Mouse (Mus musculus) ovary, adult 10 weeks (tissue): ENCODE results near the gene Ubd. TPM values are rescaled to one million over a fixed set of nuclear protein-coding genes. Genes with fewer than 3 reads are reported as not detected.

Source experiments
- polyA plus RNA-seq: library from polyadenylated mRNA; stranded (reverse); fragments of 350-450 nt; fragmentation: Illumina TruSeq; extraction: RNeasy Lipid Tissue Mini Kit (QIAGEN cat#74804); gene quantifications from one replicate; pipeline ENCODE4 v1.2.3, GENCODE M21; 2014

The Ubd gene
- not detected for polyA plus RNA-seq

DNA sequence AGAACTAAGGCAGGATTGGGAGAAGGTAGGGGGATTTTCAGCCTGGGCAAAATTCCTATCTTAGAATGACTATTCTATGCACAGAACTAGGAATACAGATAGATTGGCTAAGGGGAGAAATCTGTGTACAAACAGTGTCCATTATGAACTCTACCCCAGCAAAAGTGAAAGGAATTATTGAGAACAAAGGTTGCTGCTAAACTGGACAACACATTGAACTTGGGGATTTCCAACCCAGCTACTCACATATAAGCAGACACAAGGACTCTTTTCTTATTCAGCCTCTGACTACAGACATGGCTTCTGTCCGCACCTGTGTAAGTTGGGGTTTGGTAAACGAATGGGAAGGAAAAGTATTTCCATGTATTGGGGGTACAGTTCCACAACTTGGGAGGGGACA is at the start of gene Ubd:
Gene Ubd, plus strand, starts transcription at position 237 of the 400 bp plus-strand sequence.

DNA sequence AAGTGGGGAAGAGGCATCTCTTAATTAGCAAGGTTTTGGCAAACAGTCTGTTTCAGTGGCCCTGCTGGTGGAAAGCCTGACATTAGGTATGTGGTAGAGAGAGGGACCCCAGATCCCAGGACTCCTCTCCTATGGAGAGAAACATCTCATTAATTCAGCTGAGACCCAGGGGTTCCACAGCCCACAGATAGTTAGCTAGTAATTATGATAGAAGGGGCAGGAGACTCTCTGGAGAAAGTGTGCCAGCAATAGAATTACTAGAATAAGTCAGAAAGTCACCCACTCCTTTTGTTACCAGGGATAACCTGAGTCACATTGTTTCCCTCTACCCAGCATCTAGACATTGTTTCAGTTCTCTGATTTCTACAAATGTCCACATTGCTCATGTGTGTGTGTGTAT is 32.3 kb upstream of the Ubd start, which contains the start of gene Olfr93:
Gene Olfr93, minus strand, starts transcription at position 101 of the 400 bp plus-strand sequence.

DNA sequence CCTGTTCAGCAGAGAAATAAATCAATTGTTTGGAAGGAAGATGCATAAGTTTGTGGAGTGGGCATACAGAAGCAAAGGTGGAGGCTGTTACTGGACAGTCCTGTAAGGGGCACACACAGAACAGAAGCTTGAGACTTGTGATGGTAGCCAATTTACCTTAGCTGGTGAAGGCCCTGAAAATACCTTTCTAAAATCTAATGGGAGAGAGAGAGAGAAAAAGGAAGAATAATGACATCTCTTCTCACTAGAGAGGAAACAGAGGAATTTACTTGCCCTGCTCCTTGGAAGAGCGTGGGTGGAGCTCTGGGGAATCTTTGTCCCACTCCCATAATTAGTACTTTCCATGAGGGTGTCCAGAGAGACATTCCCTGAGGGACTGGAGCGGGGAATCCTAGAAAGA is 7.2 kb downstream of the Ubd start, which contains the start of gene Olfr94:
Gene Olfr94, minus strand, starts transcription at position 101 of the 400 bp plus-strand sequence.

DNA sequence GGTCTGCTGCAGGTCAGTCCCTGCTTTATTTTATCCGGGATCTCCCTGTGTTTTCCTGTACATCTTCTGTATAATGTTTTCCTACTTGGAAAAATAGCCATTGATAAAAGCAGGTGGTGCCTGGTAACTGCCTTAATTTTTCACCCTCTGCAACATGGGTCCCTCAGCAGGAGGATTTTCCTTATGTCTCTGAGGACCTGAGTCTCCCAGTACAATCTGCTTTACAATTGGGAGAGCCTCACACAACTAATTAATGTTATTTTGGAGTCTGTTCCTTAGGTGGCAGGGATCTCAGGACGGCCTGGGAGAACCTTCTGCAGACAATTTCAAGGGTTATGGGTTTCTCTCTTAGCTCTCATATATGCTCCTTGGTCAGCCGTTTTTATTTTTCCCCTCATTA is 19.3 kb downstream of the Ubd start, which contains the start of gene Olfr95:
Gene Olfr95, minus strand, starts transcription at position 101 of the 400 bp plus-strand sequence.

DNA sequence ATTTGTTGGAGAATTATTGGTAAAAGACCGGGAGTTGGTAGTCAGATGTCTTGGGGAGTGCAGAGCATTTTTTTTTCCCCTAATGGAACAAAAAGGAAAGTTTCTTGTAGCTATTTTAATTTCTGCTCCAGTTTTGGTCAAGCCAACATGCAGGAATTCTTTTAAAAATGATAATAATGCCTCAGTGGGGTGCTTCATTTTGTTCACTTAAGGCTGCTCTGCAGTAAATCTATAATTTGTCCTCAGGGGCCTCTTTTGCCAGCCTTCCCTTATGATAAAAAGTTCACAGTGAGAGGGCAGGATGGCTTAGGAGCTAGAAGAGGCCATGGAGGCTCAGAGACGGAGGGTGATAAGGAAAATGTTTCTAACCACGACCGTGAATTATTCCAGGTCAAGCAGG is 26.2 kb downstream of the Ubd start, which contains the start of gene Olfr96:
Gene Olfr96, plus strand, starts transcription at position 301 of the 400 bp plus-strand sequence.

DNA sequence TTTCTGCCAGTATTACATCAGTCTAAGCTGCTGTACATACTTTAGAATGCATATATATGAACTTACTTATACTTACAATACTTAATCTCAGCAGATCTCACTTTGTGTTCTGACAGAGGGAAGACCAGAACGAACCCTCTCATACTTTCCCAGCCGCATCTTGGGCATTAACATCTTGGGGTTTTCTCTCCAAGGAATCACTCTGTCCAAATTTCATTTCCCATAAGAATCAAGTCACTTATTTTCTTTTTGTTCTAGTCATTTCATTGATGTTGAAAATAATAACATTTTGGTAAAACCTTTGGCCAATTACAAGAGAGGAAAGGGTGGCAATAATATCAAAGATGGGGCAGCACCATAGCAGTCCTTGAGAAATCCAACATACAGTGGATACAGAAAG is 43.5 kb downstream of the Ubd start, which contains the start of gene Olfr97:
Gene Olfr97, minus strand, starts transcription at position 101 of the 400 bp plus-strand sequence.

Other genes with a start within 250 kb of the Ubd start
- 5.5 TPM for gene Ppp1r11, start 242.2 kb upstream of the Ubd start, polyA plus RNA-seq
- gene Znrd1, start 235.3 kb upstream of the Ubd start, polyA plus RNA-seq, result 21.8 TPM
- gene Znrd1as, start 235.3 kb upstream of the Ubd start, polyA plus RNA-seq, result 19.0 TPM
- gene 2410137M14Rik, start 212.7 kb upstream of the Ubd start, polyA plus RNA-seq, result not detected
- not detected for gene H2-M5, start 204.4 kb upstream of the Ubd start, polyA plus RNA-seq
- 39.5 TPM for gene Zfp57, start 192.7 kb upstream of the Ubd start, polyA plus RNA-seq
- gene Mog, start 170.5 kb upstream of the Ubd start, polyA plus RNA-seq, result not detected
- 33.8 TPM for gene Gabbr1, start 147.9 kb upstream of the Ubd start, polyA plus RNA-seq
- not detected for gene Olfr90, start 105.4 kb upstream of the Ubd start, polyA plus RNA-seq
- gene Olfr91, start 95.6 kb upstream of the Ubd start, polyA plus RNA-seq, result not detected
- gene Olfr92, start 73.8 kb upstream of the Ubd start, polyA plus RNA-seq, result not detected
- gene Olfr93, start 32.4 kb upstream of the Ubd start, polyA plus RNA-seq, result not detected
- gene Olfr94, start 7.1 kb downstream of the Ubd start, polyA plus RNA-seq, result not detected
- not detected for gene Olfr95, start 19.2 kb downstream of the Ubd start, polyA plus RNA-seq
- not detected for gene Olfr96, start 26.3 kb downstream of the Ubd start, polyA plus RNA-seq
- not detected for gene Olfr97, start 43.4 kb downstream of the Ubd start, polyA plus RNA-seq
- not detected for gene Olfr98, start 69.9 kb downstream of the Ubd start, polyA plus RNA-seq
- gene H2-M3, start 76.3 kb downstream of the Ubd start, polyA plus RNA-seq, result 3.9 TPM
- gene Olfr99, start 89.6 kb downstream of the Ubd start, polyA plus RNA-seq, result not detected
- gene Olfr101, start 110.4 kb downstream of the Ubd start, polyA plus RNA-seq, result not detected
- gene Olfr102, start 123.2 kb downstream of the Ubd start, polyA plus RNA-seq, result not detected
- gene Olfr103, start 145.8 kb downstream of the Ubd start, polyA plus RNA-seq, result not detected
- gene Olfr104-ps, start 165.7 kb downstream of the Ubd start, polyA plus RNA-seq, result not detected
- gene Olfr105-ps, start 185.1 kb downstream of the Ubd start, polyA plus RNA-seq, result not detected
- not detected for gene Olfr106-ps, start 196.5 kb downstream of the Ubd start, polyA plus RNA-seq
- gene Olfr107, start 205.3 kb downstream of the Ubd start, polyA plus RNA-seq, result not detected